Mouse (Mus musculus): ENCODE results near the gene Decr2. TPM values are rescaled to one million over a fixed set of nuclear protein-coding genes. Genes with fewer than 3 reads are reported as not detected.
"Not testable (repeated sequence)": the region's sequence is repeated elsewhere in the genome, so short reads cannot be mapped to it uniquely, and the experiment has no call there.

Gene Decr2
- polyA plus RNA-seq, 1 experiment from 2014 or later, result 17.0 TPM

DNA sequence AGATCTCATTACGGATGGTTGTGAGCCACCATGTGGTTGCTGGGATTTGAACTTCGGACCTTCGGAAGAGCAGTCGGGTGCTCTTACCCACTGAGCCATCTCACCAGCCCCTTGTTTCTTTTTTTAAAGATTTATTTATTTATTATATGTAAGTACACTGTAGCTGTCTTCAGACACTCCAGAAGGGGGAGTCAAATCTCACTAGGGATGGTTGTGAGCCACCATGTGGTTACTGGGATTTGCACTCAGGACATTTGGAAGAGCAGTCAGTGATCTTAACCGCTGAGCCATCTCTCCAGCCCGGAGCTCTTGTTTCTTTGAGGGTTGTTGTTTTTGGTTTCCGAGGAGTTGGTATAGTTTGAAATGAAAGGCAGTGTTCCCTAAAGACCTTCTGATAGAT lies 24.3 kb upstream of the Decr2 start:
- not testable (repeated sequence) for DNase-seq (ENCODE audit: low spot score, missing footprints); H3K27ac ChIP-seq (ENCODE audit: low read depth, low read length); H3K9ac ChIP-seq (ENCODE audit: low read length); H3K4me3 ChIP-seq (ENCODE audit: low read depth, low read length); ATAC-seq (ENCODE audit: low FRiP score); H3K9me3 ChIP-seq (ENCODE audit: control insufficient read depth, low read length); H3K36me3 ChIP-seq (ENCODE audit: control insufficient read depth, insufficient read depth, low read length); H3K4me2 ChIP-seq
- H3K4me1 ChIP-seq (ENCODE audit: control insufficient read depth, insufficient read depth, low read length), result peaks cover 13% of the 10 kb centered on the region
- H3K27me3 ChIP-seq (ENCODE audit: control insufficient read depth, insufficient read depth, low read length), result peaks cover 42% of the 10 kb centered on the region
- whole genome bisulfite sequencing, result 66% methylated on average over 7 of the region's 7 CpGs

- Histone ChIP-seq H3K9ac (ENCODE audit: low read length) (no peak overlapping the region; the same call in 1 of the 2 replicates), H3K4me1 (ENCODE audit: control insufficient read depth, insufficient read depth, low read length) (peaks cover 13% of the 10 kb centered on the region), H3K4me2 (peak overlapping the region; percentile 97), H3K27me3 (ENCODE audit: control insufficient read depth, insufficient read depth, low read length) (peaks cover 42% of the 10 kb centered on the region), H3K27ac (ENCODE audit: low read depth, low read length) (no peak overlapping the region), H3K9me3 (ENCODE audit: control insufficient read depth, low read length) (no peaks in the 10 kb centered on the region), H3K36me3 (ENCODE audit: control insufficient read depth, insufficient read depth, low read length) (no peaks in the 10 kb centered on the region), H3K4me3 (ENCODE audit: low read depth, low read length) (peak overlapping the region; percentile 70)
- WGBS, result 8% methylated on average over 8 of the region's 8 CpGs
- DNase-seq (ENCODE audit: low spot score, missing footprints) (no peak), ATAC-seq (ENCODE audit: low FRiP score) (no peak)
These were observed 23.9 kb upstream of the Decr2 start for GRCm38 (mm10) chr17:26114061-26114460.

- WGBS, result under 1% methylated on average over 69 of the region's 75 CpGs
- Histone ChIP-seq H3K9ac (ENCODE audit: low read length) (peak within 1 kb of the TSS; percentile 77), H3K36me3 (ENCODE audit: control insufficient read depth, insufficient read depth, low read length) (no peaks in the 10 kb centered on the region), H3K27ac (ENCODE audit: low read depth, low read length) (no peak within 1 kb of the TSS), H3K4me2 (peak within 1 kb of the TSS; percentile 97), H3K4me1 (ENCODE audit: control insufficient read depth, insufficient read depth, low read length) (peaks cover 13% of the 10 kb centered on the region), H3K27me3 (ENCODE audit: control insufficient read depth, insufficient read depth, low read length) (peaks cover 42% of the 10 kb centered on the region), H3K4me3 (ENCODE audit: low read depth, low read length) (peak within 1 kb of the TSS; percentile 70), H3K9me3 (ENCODE audit: control insufficient read depth, low read length) (no peaks in the 10 kb centered on the region)
- DNase-seq (ENCODE audit: low spot score, missing footprints) (peak; percentile 96), ATAC-seq (ENCODE audit: low FRiP score) (peak; percentile 80)
These were observed 23.2 kb upstream of the Decr2 start, which contains the start of gene Tmem8 for GRCm38 (mm10) chr17:26113181-26113948. Tmem8 (plus strand) TSS chr17:26113299.

DNA sequence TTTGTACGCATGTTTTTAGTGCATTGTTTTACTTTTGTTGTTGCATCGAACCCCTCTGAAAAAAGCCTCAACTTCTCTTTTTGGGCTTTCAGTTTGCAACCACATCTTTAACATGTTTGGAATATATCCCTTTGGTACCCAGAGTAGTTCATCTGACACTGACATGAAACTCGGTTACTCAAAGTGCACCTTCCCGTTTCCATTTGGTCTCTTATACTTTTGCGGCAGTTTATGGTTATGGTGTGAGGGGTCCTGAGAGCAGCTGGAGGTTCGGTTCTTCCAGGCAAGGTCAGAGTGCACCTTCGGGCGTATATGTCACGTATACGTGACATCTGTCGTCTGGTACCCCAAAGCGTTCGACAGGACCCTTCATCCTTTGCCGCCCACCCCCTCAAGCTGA lies 22.6 kb upstream of the Decr2 start:
- H3K9me3 ChIP-seq (ENCODE audit: control insufficient read depth, low read length), result no peaks in the 10 kb centered on the region
- no peak overlapping the region for H3K27ac ChIP-seq (ENCODE audit: low read depth, low read length)
- ATAC-seq (ENCODE audit: low FRiP score), result no peak; the same call in 1 of the 2 replicates
- WGBS, result 19% methylated on average over 14 of the region's 14 CpGs
- H3K9ac ChIP-seq (ENCODE audit: low read length), result peak overlapping the region; percentile 77
- DNase-seq (ENCODE audit: low spot score, missing footprints), result peak; percentile 88
- peaks cover 42% of the 10 kb centered on the region for H3K27me3 ChIP-seq (ENCODE audit: control insufficient read depth, insufficient read depth, low read length)
- peak overlapping the region; percentile 70 for H3K4me3 ChIP-seq (ENCODE audit: low read depth, low read length)
- peak overlapping the region; percentile 97 for H3K4me2 ChIP-seq
- no peaks in the 10 kb centered on the region for H3K36me3 ChIP-seq (ENCODE audit: control insufficient read depth, insufficient read depth, low read length)
- H3K4me1 ChIP-seq (ENCODE audit: control insufficient read depth, insufficient read depth, low read length), result peaks cover 13% of the 10 kb centered on the region

DNA sequence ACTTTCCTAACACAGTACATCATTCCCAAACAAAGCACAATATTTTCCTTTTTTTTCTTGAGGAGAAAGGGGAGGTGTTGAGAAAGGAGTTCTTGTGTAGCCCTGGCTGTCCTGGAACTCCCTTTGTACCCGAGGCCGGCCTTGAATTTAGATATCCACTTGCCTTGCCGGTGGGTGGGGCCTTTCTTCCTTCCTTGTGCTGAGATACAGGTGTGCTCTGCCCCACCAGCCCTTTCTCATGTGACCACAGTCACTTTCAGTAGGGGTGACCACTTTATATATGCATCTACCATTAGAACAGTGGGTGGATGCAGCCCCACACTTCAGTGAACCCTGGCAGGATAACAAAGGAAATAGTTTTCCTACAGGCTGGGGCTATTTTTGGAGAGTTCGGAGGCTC lies 21.6 kb upstream of the Decr2 start:
- no peak overlapping the region for H3K4me3 ChIP-seq (ENCODE audit: low read depth, low read length)
- no peak overlapping the region for H3K4me2 ChIP-seq
- H3K4me1 ChIP-seq (ENCODE audit: control insufficient read depth, insufficient read depth, low read length), result peaks cover 13% of the 10 kb centered on the region
- no peak overlapping the region for H3K9ac ChIP-seq (ENCODE audit: low read length)
- H3K27ac ChIP-seq (ENCODE audit: low read depth, low read length), result no peak overlapping the region
- H3K27me3 ChIP-seq (ENCODE audit: control insufficient read depth, insufficient read depth, low read length), result peaks cover 42% of the 10 kb centered on the region
- WGBS, result 23% methylated on average over 4 of the region's 4 CpGs
- H3K36me3 ChIP-seq (ENCODE audit: control insufficient read depth, insufficient read depth, low read length), result no peaks in the 10 kb centered on the region
- no peak for DNase-seq (ENCODE audit: low spot score, missing footprints)
- ATAC-seq (ENCODE audit: low FRiP score), result no peak
- no peaks in the 10 kb centered on the region for H3K9me3 ChIP-seq (ENCODE audit: control insufficient read depth, low read length)

DNA sequence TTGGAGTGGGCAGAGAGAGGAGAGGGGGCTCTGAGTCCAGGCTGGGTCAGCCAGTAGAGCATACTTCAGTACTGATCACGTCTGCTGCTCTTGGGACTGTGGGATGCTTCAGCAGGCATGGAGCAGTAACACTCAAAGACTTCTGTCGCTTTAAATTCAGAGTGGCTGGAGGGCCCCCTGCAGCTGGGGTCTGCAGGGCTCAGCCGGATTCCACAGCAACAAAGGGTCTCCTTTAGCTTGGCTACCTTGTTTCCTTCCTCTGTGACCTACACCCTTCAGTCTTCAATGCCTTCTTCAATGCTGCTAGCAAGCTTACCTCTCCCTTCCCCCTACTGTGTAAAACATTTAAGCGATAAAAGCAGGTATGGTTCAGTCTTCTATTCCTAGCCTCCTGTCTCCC lies 20.9 kb upstream of the Decr2 start:
- no peaks in the 10 kb centered on the region for H3K9me3 ChIP-seq (ENCODE audit: control insufficient read depth, low read length)
- no peak for DNase-seq (ENCODE audit: low spot score, missing footprints)
- no peak overlapping the region for H3K4me3 ChIP-seq (ENCODE audit: low read depth, low read length)
- WGBS, result 4% methylated on average over 4 of the region's 4 CpGs
- no peak overlapping the region for H3K27ac ChIP-seq (ENCODE audit: low read depth, low read length)
- no peaks in the 10 kb centered on the region for H3K36me3 ChIP-seq (ENCODE audit: control insufficient read depth, insufficient read depth, low read length)
- H3K9ac ChIP-seq (ENCODE audit: low read length), result no peak overlapping the region
- H3K27me3 ChIP-seq (ENCODE audit: control insufficient read depth, insufficient read depth, low read length), result peaks cover 42% of the 10 kb centered on the region
- no peak overlapping the region for H3K4me2 ChIP-seq
- ATAC-seq (ENCODE audit: low FRiP score), result no peak
- H3K4me1 ChIP-seq (ENCODE audit: control insufficient read depth, insufficient read depth, low read length), result peaks cover 13% of the 10 kb centered on the region

GRCm38 (mm10) chr17:26110156-26110555 lies 20.0 kb upstream of the Decr2 start:
- no peak for ATAC-seq (ENCODE audit: low FRiP score)
- H3K9me3 ChIP-seq (ENCODE audit: control insufficient read depth, low read length), result no peaks in the 10 kb centered on the region
- no peaks in the 10 kb centered on the region for H3K36me3 ChIP-seq (ENCODE audit: control insufficient read depth, insufficient read depth, low read length)
- H3K4me1 ChIP-seq (ENCODE audit: control insufficient read depth, insufficient read depth, low read length), result peaks cover 13% of the 10 kb centered on the region
- H3K4me2 ChIP-seq, result no peak overlapping the region
- peaks cover 33% of the 10 kb centered on the region for H3K27me3 ChIP-seq (ENCODE audit: control insufficient read depth, insufficient read depth, low read length)
- no peak overlapping the region for H3K9ac ChIP-seq (ENCODE audit: low read length)
- no peak overlapping the region for H3K27ac ChIP-seq (ENCODE audit: low read depth, low read length)
- no peak for DNase-seq (ENCODE audit: low spot score, missing footprints)
- 16% methylated on average over 4 of the region's 4 CpGs for WGBS
- H3K4me3 ChIP-seq (ENCODE audit: low read depth, low read length), result no peak overlapping the region

GRCm38 (mm10) chr17:26105619-26106018 lies 15.5 kb upstream of the Decr2 start:
- DNase-seq (ENCODE audit: low spot score, missing footprints) (no peak), ATAC-seq (ENCODE audit: low FRiP score) (no peak)
- H3K4me2 ChIP-seq, result no peak overlapping the region
- H3K4me3 ChIP-seq (ENCODE audit: low read depth, low read length), result no peak overlapping the region
- WGBS, result 73% methylated on average over 4 of the region's 4 CpGs
- no peaks in the 10 kb centered on the region; the same call in 1 of the 2 replicates for H3K27me3 ChIP-seq (ENCODE audit: control insufficient read depth, insufficient read depth, low read length)
- no peaks in the 10 kb centered on the region for H3K9me3 ChIP-seq (ENCODE audit: control insufficient read depth, low read length)
- H3K27ac ChIP-seq (ENCODE audit: low read depth, low read length), result no peak overlapping the region
- H3K36me3 ChIP-seq (ENCODE audit: control insufficient read depth, insufficient read depth, low read length), result no peaks in the 10 kb centered on the region
- no peak overlapping the region for H3K9ac ChIP-seq (ENCODE audit: low read length)
- peaks cover under 1% of the 10 kb centered on the region for H3K4me1 ChIP-seq (ENCODE audit: control insufficient read depth, insufficient read depth, low read length)

DNA sequence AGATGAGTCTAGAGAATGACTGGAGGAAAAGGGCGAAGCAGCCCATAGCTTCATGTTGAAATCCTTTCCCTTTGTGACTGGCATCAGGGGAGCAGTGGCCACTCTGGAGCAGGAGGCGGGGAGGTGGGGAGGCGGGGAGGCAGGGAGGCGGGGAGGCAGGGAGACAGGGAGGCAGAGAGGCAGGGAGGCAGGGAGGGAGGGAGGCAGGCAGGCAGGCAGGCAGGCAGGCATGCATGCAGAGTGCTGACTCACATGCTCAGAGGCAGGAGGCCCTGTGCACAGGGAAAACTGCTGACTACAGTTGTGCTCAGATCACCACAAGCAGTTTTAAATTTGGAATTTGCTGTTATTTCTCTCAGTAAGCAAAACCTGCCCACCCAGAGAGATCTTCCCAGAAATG lies 11.3 kb upstream of the Decr2 start:
- Histone ChIP-seq H3K4me1 (ENCODE audit: control insufficient read depth, insufficient read depth, low read length) (no peaks in the 10 kb centered on the region), H3K9me3 (ENCODE audit: control insufficient read depth, low read length) (no peaks in the 10 kb centered on the region), H3K4me3 (ENCODE audit: low read depth, low read length) (no peak overlapping the region), H3K9ac (ENCODE audit: low read length) (no peak overlapping the region), H3K27ac (ENCODE audit: low read depth, low read length) (no peak overlapping the region), H3K4me2 (no peak overlapping the region), H3K27me3 (ENCODE audit: control insufficient read depth, insufficient read depth, low read length) (no peaks in the 10 kb centered on the region), H3K36me3 (ENCODE audit: control insufficient read depth, insufficient read depth, low read length) (no peaks in the 10 kb centered on the region)
- 26% methylated on average over 4 of the region's 4 CpGs for WGBS
- peak; percentile 79 for DNase-seq (ENCODE audit: low spot score, missing footprints)
- ATAC-seq (ENCODE audit: low FRiP score), result no peak

All from midbrain, embryonic 11.5 days (tissue).